Mouse (Mus musculus): ENCODE data around the gene Rbbp4. TPM values are rescaled to one million over a fixed set of nuclear protein-coding genes. Genes with fewer than 3 reads are reported as not detected.

Gene Rbbp4
- polyA plus RNA-seq, 1 experiment: 215 TPM

- 2% methylated on average over 67 of the region's 68 CpGs for WGBS
- H3K4me3 ChIP-seq (replicated peaks; ENCODE audit: control insufficient read depth, low read depth, low read length): peak overlapping the region; percentile 93
- H3K27ac ChIP-seq (ENCODE audit: control insufficient read depth, insufficient read depth, low read depth, low read length, poor library complexity): peak overlapping the region; percentile 58
- no peak; the same call in 1 of the 2 replicates for TF ChIP-seq POLR2A (IDR thresholded peaks at IDR 0.05; ENCODE audit: borderline replicate concordance, control insufficient read depth, low read depth, low read length)
- peak; percentile 3; the same call in 1 of the 2 replicates for TF ChIP-seq CTCF (IDR thresholded peaks at IDR 0.05; ENCODE audit: control insufficient read depth, insufficient read depth, low read length)
- H3K4me1 ChIP-seq (ENCODE audit: control insufficient read depth, insufficient read depth, low read length): peaks cover 3% of the 10 kb centered on the region
Measured at GRCm38 (mm10) chr4:129376961-129377545, 41.9 kb upstream of the Rbbp4 start.

- peaks cover 3% of the 10 kb centered on the region for H3K4me1 ChIP-seq (ENCODE audit: control insufficient read depth, insufficient read depth, low read length)
- H3K27ac ChIP-seq (ENCODE audit: control insufficient read depth, insufficient read depth, low read depth, low read length, poor library complexity): no peak overlapping the region
- no peak for TF ChIP-seq CTCF (IDR thresholded peaks at IDR 0.05; ENCODE audit: control insufficient read depth, insufficient read depth, low read length)
- TF ChIP-seq POLR2A (IDR thresholded peaks at IDR 0.05; ENCODE audit: borderline replicate concordance, control insufficient read depth, low read depth, low read length): no peak
- WGBS: 55% methylated on average over 5 of the region's 5 CpGs
- H3K4me3 ChIP-seq (replicated peaks; ENCODE audit: control insufficient read depth, low read depth, low read length): no peak overlapping the region
Measured at GRCm38 (mm10) chr4:129375821-129376220, 40.7 kb upstream of the Rbbp4 start.

GRCm38 (mm10) chr4:129375000-129375399, 39.8 kb upstream of the Rbbp4 start:
- no peak overlapping the region for H3K27ac ChIP-seq (ENCODE audit: control insufficient read depth, insufficient read depth, low read depth, low read length, poor library complexity)
- WGBS: 86% methylated on average over 6 of the region's 6 CpGs
- TF ChIP-seq CTCF (IDR thresholded peaks at IDR 0.05; ENCODE audit: control insufficient read depth, insufficient read depth, low read length) (no peak), POLR2A (IDR thresholded peaks at IDR 0.05; ENCODE audit: borderline replicate concordance, control insufficient read depth, low read depth, low read length) (no peak)
- no peak overlapping the region for H3K4me3 ChIP-seq (replicated peaks; ENCODE audit: control insufficient read depth, low read depth, low read length)
- H3K4me1 ChIP-seq (ENCODE audit: control insufficient read depth, insufficient read depth, low read length): peaks cover 3% of the 10 kb centered on the region

GRCm38 (mm10) chr4:129374219-129374755, 39.1 kb upstream of the Rbbp4 start:
- no peak overlapping the region for H3K4me3 ChIP-seq (replicated peaks; ENCODE audit: control insufficient read depth, low read depth, low read length)
- peaks cover 3% of the 10 kb centered on the region for H3K4me1 ChIP-seq (ENCODE audit: control insufficient read depth, insufficient read depth, low read length)
- TF ChIP-seq CTCF (IDR thresholded peaks at IDR 0.05; ENCODE audit: control insufficient read depth, insufficient read depth, low read length) (no peak), POLR2A (IDR thresholded peaks at IDR 0.05; ENCODE audit: borderline replicate concordance, control insufficient read depth, low read depth, low read length) (no peak)
- H3K27ac ChIP-seq (ENCODE audit: control insufficient read depth, insufficient read depth, low read depth, low read length, poor library complexity): no peak overlapping the region
- 31% methylated on average over 11 of the region's 11 CpGs for WGBS

GRCm38 (mm10) chr4:129373202-129373976, 38.2 kb upstream of the Rbbp4 start:
- 46% methylated on average over 8 of the region's 8 CpGs for WGBS
- Histone ChIP-seq H3K27ac (ENCODE audit: control insufficient read depth, insufficient read depth, low read depth, low read length, poor library complexity) (0 out of 2 replicates have a peak overlapping the region, but pooled peaks have one; percentile 6), H3K4me3 (replicated peaks; ENCODE audit: control insufficient read depth, low read depth, low read length) (no peak overlapping the region), H3K4me1 (ENCODE audit: control insufficient read depth, insufficient read depth, low read length) (peaks cover 3% of the 10 kb centered on the region)
- TF ChIP-seq POLR2A (IDR thresholded peaks at IDR 0.05; ENCODE audit: borderline replicate concordance, control insufficient read depth, low read depth, low read length): no peak
- no peak for TF ChIP-seq CTCF (IDR thresholded peaks at IDR 0.05; ENCODE audit: control insufficient read depth, insufficient read depth, low read length)

GRCm38 (mm10) chr4:129371391-129371790, 36.2 kb upstream of the Rbbp4 start:
- WGBS: 95% methylated on average over 3 of the region's 3 CpGs
- TF ChIP-seq CTCF (IDR thresholded peaks at IDR 0.05; ENCODE audit: control insufficient read depth, insufficient read depth, low read length) (no peak), POLR2A (IDR thresholded peaks at IDR 0.05; ENCODE audit: borderline replicate concordance, control insufficient read depth, low read depth, low read length) (no peak)
- Histone ChIP-seq H3K4me3 (replicated peaks; ENCODE audit: control insufficient read depth, low read depth, low read length) (no peak overlapping the region), H3K27ac (ENCODE audit: control insufficient read depth, insufficient read depth, low read depth, low read length, poor library complexity) (no peak overlapping the region), H3K4me1 (ENCODE audit: control insufficient read depth, insufficient read depth, low read length) (peaks cover 3% of the 10 kb centered on the region)

GRCm38 (mm10) chr4:129365224-129365623, 30.1 kb upstream of the Rbbp4 start:
- no peak overlapping the region for H3K27ac ChIP-seq (ENCODE audit: control insufficient read depth, insufficient read depth, low read depth, low read length, poor library complexity)
- H3K4me3 ChIP-seq (replicated peaks; ENCODE audit: control insufficient read depth, low read depth, low read length): peak overlapping the region; percentile 31
- no peaks in the 10 kb centered on the region; the same call in 1 of the 2 replicates for H3K4me1 ChIP-seq (ENCODE audit: control insufficient read depth, insufficient read depth, low read length)
- TF ChIP-seq POLR2A (IDR thresholded peaks at IDR 0.05; ENCODE audit: borderline replicate concordance, control insufficient read depth, low read depth, low read length) (no peak), CTCF (IDR thresholded peaks at IDR 0.05; ENCODE audit: control insufficient read depth, insufficient read depth, low read length) (no peak)
- 2% methylated on average over 5 of the region's 5 CpGs for WGBS

GRCm38 (mm10) chr4:129364379-129364778, 29.2 kb upstream of the Rbbp4 start:
- WGBS: 85% methylated on average over 3 of the region's 3 CpGs
- Histone ChIP-seq H3K4me3 (replicated peaks; ENCODE audit: control insufficient read depth, low read depth, low read length) (no peak overlapping the region), H3K27ac (ENCODE audit: control insufficient read depth, insufficient read depth, low read depth, low read length, poor library complexity) (no peak overlapping the region), H3K4me1 (ENCODE audit: control insufficient read depth, insufficient read depth, low read length) (no peaks in the 10 kb centered on the region; the same call in 1 of the 2 replicates)
- no peak for TF ChIP-seq CTCF (IDR thresholded peaks at IDR 0.05; ENCODE audit: control insufficient read depth, insufficient read depth, low read length)
- no peak for TF ChIP-seq POLR2A (IDR thresholded peaks at IDR 0.05; ENCODE audit: borderline replicate concordance, control insufficient read depth, low read depth, low read length)

Measured in bone marrow, adult 2 months (tissue).